Mouse (Mus musculus): Measurements from ENCODE around the gene Ccdc80.

Gene Ccdc80

GRCm38 (mm10) chr16:45093137-45093731 lies at the start of gene Ccdc80:
Gene Ccdc80, plus strand, starts transcription at chr16:45093402.
- no peak for DNase-seq

- DNase-seq, result no peak
Observed at GRCm38 (mm10) chr16:45044844-45045243, 48.4 kb upstream of the Ccdc80 start.

- no peak for DNase-seq
Observed at GRCm38 (mm10) chr16:45057222-45057621, 36.0 kb upstream of the Ccdc80 start.

- DNase-seq, result no peak
Observed at GRCm38 (mm10) chr16:45057922-45058321, 35.3 kb upstream of the Ccdc80 start.

GRCm38 (mm10) chr16:45061140-45061539 lies 32.1 kb upstream of the Ccdc80 start:
- DNase-seq, result no peak

GRCm38 (mm10) chr16:45070383-45071083 lies 22.7 kb upstream of the Ccdc80 start:
- no peak for DNase-seq

- no peak for DNase-seq
Observed at GRCm38 (mm10) chr16:45071424-45071823, 21.8 kb upstream of the Ccdc80 start.

- no peak for DNase-seq
Observed at GRCm38 (mm10) chr16:45077517-45078080, 15.6 kb upstream of the Ccdc80 start.

- no peak for DNase-seq
Observed at GRCm38 (mm10) chr16:45079322-45079721, 13.9 kb upstream of the Ccdc80 start.

- no peak for DNase-seq
Observed at GRCm38 (mm10) chr16:45088842-45089241, 4.4 kb upstream of the Ccdc80 start.

- peak; percentile 61 for DNase-seq
Observed at GRCm38 (mm10) chr16:45090005-45090404, 3.2 kb upstream of the Ccdc80 start.

- no peak for DNase-seq
Observed at GRCm38 (mm10) chr16:45094136-45094756, 1.0 kb downstream of the Ccdc80 start.

- no peak for DNase-seq
Observed at GRCm38 (mm10) chr16:45095030-45095429, 1.8 kb downstream of the Ccdc80 start.

GRCm38 (mm10) chr16:45095561-45096482 lies 2.6 kb downstream of the Ccdc80 start:
- DNase-seq, result peak; percentile 28

GRCm38 (mm10) chr16:45097467-45097866 lies 4.3 kb downstream of the Ccdc80 start:
- no peak for DNase-seq

- no peak for DNase-seq
Observed at GRCm38 (mm10) chr16:45098186-45098885, 5.1 kb downstream of the Ccdc80 start.

GRCm38 (mm10) chr16:45098886-45099210 lies 5.6 kb downstream of the Ccdc80 start:
- no peak for DNase-seq

- no peak for DNase-seq
Observed at GRCm38 (mm10) chr16:45100892-45101291, 7.7 kb downstream of the Ccdc80 start.

GRCm38 (mm10) chr16:45104993-45105392 lies 11.8 kb downstream of the Ccdc80 start:
- DNase-seq, result no peak

GRCm38 (mm10) chr16:45108203-45108878 lies 15.1 kb downstream of the Ccdc80 start:
- DNase-seq, result no peak

- no peak for DNase-seq
Observed at GRCm38 (mm10) chr16:45110498-45110897, 17.3 kb downstream of the Ccdc80 start.

GRCm38 (mm10) chr16:45117200-45117599 lies 24.0 kb downstream of the Ccdc80 start:
- no peak for DNase-seq
